Mouse (Mus musculus) layer of hippocampus, adult 11-12 months (tissue): Measurements from ENCODE around the gene Pgam1.
"Not testable (repeated sequence)": the region's sequence is repeated elsewhere in the genome, so short reads cannot be mapped to it uniquely, and the experiment has no call there.

Experiments used
- DNase-seq: peaks from one replicate; pipeline ENCODE4 v3.0.0; 2022; ENCODE audit warnings: low spot score

The Pgam1 gene

DNA sequence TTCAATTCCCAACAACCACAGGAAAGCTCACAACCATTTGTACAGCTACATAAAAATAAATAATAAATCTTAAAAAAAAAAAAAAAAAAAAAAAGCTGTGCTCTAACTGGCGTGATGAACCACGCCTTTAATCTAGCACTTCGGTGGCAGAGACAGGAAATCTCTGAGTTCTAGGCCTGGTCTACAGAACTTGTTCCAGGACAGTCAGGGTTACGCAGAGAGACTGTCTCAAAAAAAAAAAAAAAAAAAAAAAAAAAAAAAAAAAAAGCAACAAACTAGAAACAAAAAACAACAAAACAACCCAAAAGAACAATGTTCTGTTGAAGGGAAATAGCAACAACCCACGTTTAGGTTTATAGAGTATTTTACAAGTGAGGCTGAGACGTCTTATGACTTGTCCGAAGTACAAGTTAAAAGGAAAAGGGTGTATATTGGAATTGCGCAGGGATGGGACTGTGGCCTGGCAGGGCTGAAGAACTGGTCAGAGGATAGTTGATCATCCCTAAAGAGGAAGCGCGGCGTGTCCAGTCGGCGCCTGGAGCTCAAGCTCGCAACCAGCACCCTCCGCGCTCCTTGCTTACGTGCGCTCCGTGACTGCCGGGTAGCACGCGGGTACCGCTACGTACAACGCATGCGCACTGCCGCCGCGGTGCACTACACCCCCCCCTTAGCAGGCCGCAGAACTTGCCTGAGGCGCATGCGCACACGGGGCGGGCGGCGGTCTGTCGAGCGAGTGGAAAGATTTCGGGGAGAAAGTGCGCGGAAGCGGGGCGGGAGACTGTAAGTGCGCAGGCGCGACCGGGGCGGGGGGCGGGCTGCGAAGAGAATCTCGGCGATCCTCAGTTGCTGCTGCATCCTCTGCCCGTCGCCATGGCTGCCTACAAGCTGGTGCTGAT is at the start of gene Pgam1:
Gene Pgam1 (plus strand): TSS at position 746 of the 896 bp plus-strand sequence.
- DNase-seq = peak; percentile 96

DNA sequence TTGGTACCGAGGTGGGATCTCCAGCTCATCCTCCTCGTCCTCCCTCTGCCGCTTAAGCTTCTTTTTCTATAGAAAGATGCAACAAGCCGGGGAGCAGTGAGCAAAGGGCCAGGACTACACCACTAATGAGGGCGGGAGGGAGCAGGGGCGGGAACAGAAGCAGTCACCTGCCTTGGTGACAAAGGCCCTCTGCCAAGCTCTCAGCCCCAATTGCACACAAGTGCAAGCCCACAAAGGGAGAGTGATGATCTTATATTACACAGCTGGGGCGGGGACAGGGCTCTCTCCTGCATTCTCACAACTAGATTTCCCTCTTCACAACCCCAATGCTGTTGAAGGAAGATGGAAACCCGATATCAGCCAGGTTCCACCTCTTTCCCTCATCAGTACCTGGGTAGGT is 45.0 kb upstream of the Pgam1 start:
- DNase-seq = no peak

DNA sequence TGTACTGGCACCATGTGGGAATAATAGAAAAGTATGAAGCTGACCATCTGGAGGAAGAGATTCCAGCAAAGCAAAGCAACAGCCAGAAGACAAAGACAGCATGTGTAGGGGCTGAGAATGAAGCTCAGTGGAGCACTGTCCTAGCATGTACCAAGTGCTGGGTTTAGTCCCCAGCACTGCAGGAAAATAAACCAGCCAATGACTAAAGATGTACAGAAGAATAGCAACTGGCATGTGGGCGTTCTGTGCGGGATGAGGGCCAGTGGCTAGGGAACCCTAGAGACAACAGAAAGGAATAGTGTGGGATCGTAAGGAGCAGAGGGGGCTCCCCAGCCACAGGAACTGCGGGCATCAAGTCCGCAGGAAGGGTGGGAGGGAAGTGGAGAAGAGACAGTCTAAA is 42.4 kb upstream of the Pgam1 start:
- peak; percentile 13 for DNase-seq

- DNase-seq = not testable (repeated sequence)
Observed at GRCm38 (mm10) chr19:41869946-41870345, 41.8 kb upstream of the Pgam1 start.

DNA sequence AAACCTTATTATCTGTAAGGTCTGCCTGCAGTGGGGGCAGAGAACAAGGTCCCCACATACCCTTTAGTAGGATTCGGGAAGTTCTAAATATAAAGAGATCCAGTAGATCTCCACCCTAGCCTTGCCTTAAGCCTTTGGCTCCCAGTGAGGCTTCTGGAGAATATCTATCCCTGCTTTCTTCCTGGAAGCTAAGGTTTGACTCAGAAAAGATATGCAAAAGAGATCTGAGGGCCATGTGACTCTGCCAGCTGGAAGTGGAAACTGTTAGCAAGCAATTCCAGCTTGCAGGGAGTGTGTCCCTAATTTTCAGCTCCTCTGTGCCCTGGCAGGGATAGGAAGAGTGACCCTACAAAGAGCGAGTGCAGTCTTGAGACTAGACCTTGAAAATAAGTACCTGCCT is 39.4 kb upstream of the Pgam1 start:
- peak; percentile 36 for DNase-seq

DNA sequence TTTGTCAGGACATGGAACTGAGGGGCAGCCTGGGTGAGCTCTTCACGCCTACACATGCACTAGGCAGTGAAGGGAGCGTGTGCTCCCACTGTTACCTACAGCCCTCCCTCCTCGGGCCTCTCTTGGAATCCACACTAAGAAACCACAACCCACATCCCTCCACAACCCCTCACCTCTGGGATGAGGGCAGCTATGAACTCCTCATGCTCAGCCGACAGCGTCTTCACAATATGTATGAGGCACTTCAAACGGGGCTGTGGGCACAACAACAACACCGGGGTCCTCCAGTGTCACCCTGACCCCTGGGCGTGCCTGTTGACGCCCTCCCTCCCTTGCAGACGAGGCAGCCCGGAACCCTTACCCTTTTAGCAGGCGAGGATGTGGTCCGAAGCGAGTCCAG is 37.4 kb upstream of the Pgam1 start:
- no peak for DNase-seq

- DNase-seq = no peak
Observed at GRCm38 (mm10) chr19:41881842-41882241, 29.9 kb upstream of the Pgam1 start.

DNA sequence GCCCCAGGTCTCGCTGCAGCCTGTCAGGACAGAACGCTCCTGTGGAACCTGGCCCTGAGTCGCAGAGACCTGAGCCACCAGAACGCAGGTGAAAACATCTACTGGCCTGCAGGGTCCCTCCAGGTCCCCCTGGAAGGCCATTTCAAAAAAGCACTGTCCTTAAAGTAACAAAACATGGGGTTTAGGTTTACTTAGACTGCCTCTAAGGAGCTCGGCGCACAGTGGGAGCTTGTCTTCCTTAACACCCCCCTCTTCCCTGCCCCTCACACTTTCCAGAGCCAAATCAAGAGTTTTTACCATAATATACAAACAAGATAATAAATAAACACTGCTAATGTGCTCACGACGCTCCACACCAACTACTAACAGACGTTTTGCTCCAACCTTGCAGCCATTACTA is 27.8 kb upstream of the Pgam1 start:
- DNase-seq = no peak

DNA sequence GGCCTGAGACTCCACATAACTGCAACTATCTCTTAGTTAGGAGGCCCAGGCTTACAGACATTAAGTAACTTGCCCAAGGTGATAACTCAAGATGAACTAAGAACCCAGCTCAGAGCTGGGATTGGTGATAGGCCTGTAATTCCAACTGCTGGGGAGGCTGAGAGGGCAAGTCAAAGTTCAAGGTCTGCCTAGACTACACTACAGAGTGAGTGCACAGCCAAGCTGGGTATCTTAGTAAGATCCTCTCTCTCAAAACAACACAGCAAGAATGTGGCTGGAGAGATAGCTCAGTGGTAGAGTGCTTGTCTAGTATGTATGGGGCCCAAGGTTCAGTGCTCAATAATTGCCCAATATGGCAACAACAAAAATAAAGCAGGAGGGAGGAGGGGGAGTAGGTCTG is 23.5 kb upstream of the Pgam1 start:
- no peak for DNase-seq

GRCm38 (mm10) chr19:41894959-41895358 is 16.8 kb upstream of the Pgam1 start:
- no peak for DNase-seq

- DNase-seq = peak; percentile 87
Observed at GRCm38 (mm10) chr19:41895460-41896318, 16.0 kb upstream of the Pgam1 start, which contains the start of gene Rrp12. Rrp12 (minus strand) TSS chr19:41896173.

- no peak for DNase-seq
Observed at GRCm38 (mm10) chr19:41896319-41896711, 15.4 kb upstream of the Pgam1 start.

DNA sequence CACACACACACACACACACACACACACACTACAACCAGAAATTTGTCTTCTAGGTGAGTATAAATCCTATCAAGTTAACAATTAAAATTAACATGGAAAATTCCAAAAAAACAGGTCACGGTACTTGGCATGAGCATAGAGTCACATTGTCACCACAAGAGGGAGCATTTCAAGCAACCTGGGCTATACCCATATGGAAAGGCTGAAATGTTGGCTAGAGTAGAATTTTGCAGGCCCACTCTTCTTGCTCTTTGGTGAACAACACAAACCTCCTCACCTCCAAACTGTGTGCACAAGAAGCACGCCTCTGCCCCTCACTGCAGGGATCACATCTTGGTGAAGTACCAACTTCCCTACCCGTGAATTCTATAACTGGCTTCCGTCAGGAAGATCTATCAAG is 12.9 kb upstream of the Pgam1 start:
- DNase-seq = peak; percentile 29

GRCm38 (mm10) chr19:41900495-41901090 is 11.1 kb upstream of the Pgam1 start:
- DNase-seq = no peak

GRCm38 (mm10) chr19:41901696-41902095 is 10.0 kb upstream of the Pgam1 start:
- DNase-seq = no peak

DNA sequence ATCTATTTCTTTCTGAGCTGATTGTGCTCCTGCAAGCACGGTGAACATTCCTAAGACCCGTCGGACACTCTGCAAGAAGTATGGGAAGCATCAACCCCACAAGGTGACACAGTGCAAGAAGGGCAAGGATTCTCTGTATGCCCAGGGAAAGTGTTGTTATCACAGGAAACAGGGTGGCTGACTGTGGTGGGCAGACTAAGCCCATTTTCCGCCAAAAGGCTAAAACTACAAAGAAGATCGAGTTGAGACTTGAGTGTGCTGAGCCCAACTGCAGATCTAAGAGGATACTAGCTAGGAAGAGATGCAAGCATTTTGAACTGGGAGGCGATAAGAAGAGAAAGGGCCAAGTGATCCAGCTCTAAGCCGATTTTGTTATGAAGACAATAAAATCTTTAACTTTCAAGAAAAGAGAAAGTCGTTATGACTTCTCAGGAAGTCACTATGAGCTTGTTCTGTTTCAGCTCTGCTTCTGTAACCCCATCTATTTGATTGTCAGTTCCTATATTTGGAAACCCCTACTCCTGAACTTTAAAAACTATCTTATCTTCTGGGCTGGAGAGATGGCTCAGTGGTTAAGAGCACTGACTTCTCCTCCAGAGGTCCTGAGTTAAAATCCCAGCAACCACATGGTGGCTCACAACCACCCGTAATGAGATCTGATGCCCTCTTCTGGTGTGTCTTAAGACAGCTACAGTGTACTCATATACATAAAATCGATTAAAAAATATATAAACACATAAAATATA is 8.7 kb upstream of the Pgam1 start:
- no peak for DNase-seq

GRCm38 (mm10) chr19:41905246-41905645 is 6.5 kb upstream of the Pgam1 start:
- DNase-seq = no peak

- DNase-seq = no peak
Observed at GRCm38 (mm10) chr19:41906311-41907078, 5.2 kb upstream of the Pgam1 start.

GRCm38 (mm10) chr19:41907079-41907760 is 4.5 kb upstream of the Pgam1 start:
- no peak for DNase-seq

- DNase-seq = no peak
Observed at GRCm38 (mm10) chr19:41908736-41909135, 3.0 kb upstream of the Pgam1 start.
